Mouse (Mus musculus): ENCODE data around the gene Slc6a18. TPM values are rescaled to one million over a fixed set of nuclear protein-coding genes. Genes with fewer than 3 reads are reported as not detected.

Gene Slc6a18
- polyA plus RNA-seq, 1 experiment from 2014 or later = not detected

GRCm38 (mm10) chr13:73702776-73703175 lies 25.0 kb upstream of the Slc6a18 start:
- H3K9ac ChIP-seq = no peak overlapping the region
- no peak overlapping the region for H3K4me2 ChIP-seq
- ATAC-seq (ENCODE audit: insufficient read depth, low FRiP score, low read depth) = peak; percentile 6; the same call in 1 of the 2 replicates
- no peaks in the 10 kb centered on the region for H3K9me3 ChIP-seq
- H3K27me3 ChIP-seq (replicated peaks) = no peaks in the 10 kb centered on the region
- no peaks in the 10 kb centered on the region for H3K36me3 ChIP-seq
- WGBS = 73% methylated on average over 4 of the region's 4 CpGs
- no peaks in the 10 kb centered on the region for H3K4me1 ChIP-seq
- no peak overlapping the region for H3K27ac ChIP-seq
- H3K4me3 ChIP-seq (replicated peaks) = no peak overlapping the region

GRCm38 (mm10) chr13:73701161-73701883 lies 23.5 kb upstream of the Slc6a18 start:
- Histone ChIP-seq H3K9ac (no peak overlapping the region), H3K4me3 (replicated peaks) (no peak overlapping the region), H3K27me3 (replicated peaks) (no peaks in the 10 kb centered on the region), H3K9me3 (no peaks in the 10 kb centered on the region), H3K4me1 (no peaks in the 10 kb centered on the region), H3K4me2 (no peak overlapping the region), H3K27ac (no peak overlapping the region), H3K36me3 (no peaks in the 10 kb centered on the region)
- no peak for ATAC-seq (ENCODE audit: insufficient read depth, low FRiP score, low read depth)
- 69% methylated on average over 9 of the region's 9 CpGs for WGBS

GRCm38 (mm10) chr13:73700554-73700953 lies 22.7 kb upstream of the Slc6a18 start:
- no peak overlapping the region for H3K9ac ChIP-seq
- H3K4me2 ChIP-seq = no peak overlapping the region
- H3K4me3 ChIP-seq (replicated peaks) = no peak overlapping the region
- no peaks in the 10 kb centered on the region for H3K36me3 ChIP-seq
- 80% methylated on average over 12 of the region's 12 CpGs for WGBS
- H3K4me1 ChIP-seq = no peaks in the 10 kb centered on the region
- no peak overlapping the region for H3K27ac ChIP-seq
- ATAC-seq (ENCODE audit: insufficient read depth, low FRiP score, low read depth) = no peak
- H3K27me3 ChIP-seq (replicated peaks) = no peaks in the 10 kb centered on the region
- H3K9me3 ChIP-seq = no peaks in the 10 kb centered on the region

- no peak overlapping the region for H3K27ac ChIP-seq
- H3K9me3 ChIP-seq = no peaks in the 10 kb centered on the region
- 85% methylated on average over 6 of the region's 6 CpGs for WGBS
- no peak overlapping the region for H3K9ac ChIP-seq
- H3K4me1 ChIP-seq = no peaks in the 10 kb centered on the region
- H3K4me3 ChIP-seq (replicated peaks) = no peak overlapping the region
- H3K27me3 ChIP-seq (replicated peaks) = no peaks in the 10 kb centered on the region
- no peak overlapping the region for H3K4me2 ChIP-seq
- no peak for ATAC-seq (ENCODE audit: insufficient read depth, low FRiP score, low read depth)
- no peaks in the 10 kb centered on the region for H3K36me3 ChIP-seq
Observed at GRCm38 (mm10) chr13:73699714-73700113, 21.9 kb upstream of the Slc6a18 start.

- Histone ChIP-seq H3K4me3 (replicated peaks) (no peak overlapping the region), H3K27me3 (replicated peaks) (no peaks in the 10 kb centered on the region), H3K27ac (no peak overlapping the region), H3K36me3 (no peaks in the 10 kb centered on the region), H3K9ac (no peak overlapping the region), H3K4me2 (no peak overlapping the region), H3K4me1 (no peaks in the 10 kb centered on the region), H3K9me3 (no peaks in the 10 kb centered on the region)
- WGBS = 49% methylated on average over 3 of the region's 3 CpGs
- ATAC-seq (ENCODE audit: insufficient read depth, low FRiP score, low read depth) = no peak
Observed at GRCm38 (mm10) chr13:73696529-73696928, 18.7 kb upstream of the Slc6a18 start.

- no peaks in the 10 kb centered on the region for H3K4me1 ChIP-seq
- no peak overlapping the region for H3K4me2 ChIP-seq
- H3K36me3 ChIP-seq = no peaks in the 10 kb centered on the region
- H3K9ac ChIP-seq = no peak overlapping the region
- H3K9me3 ChIP-seq = no peaks in the 10 kb centered on the region
- WGBS = 77% methylated on average over 1 of the region's 1 CpGs
- H3K27ac ChIP-seq = no peak overlapping the region
- no peak for ATAC-seq (ENCODE audit: insufficient read depth, low FRiP score, low read depth)
- H3K4me3 ChIP-seq (replicated peaks) = no peak overlapping the region
- no peaks in the 10 kb centered on the region for H3K27me3 ChIP-seq (replicated peaks)
Observed at GRCm38 (mm10) chr13:73694972-73695371, 17.1 kb upstream of the Slc6a18 start.

GRCm38 (mm10) chr13:73693333-73693732 lies 15.5 kb upstream of the Slc6a18 start:
- Histone ChIP-seq H3K4me1 (no peaks in the 10 kb centered on the region), H3K4me2 (no peak overlapping the region), H3K4me3 (replicated peaks) (no peak overlapping the region), H3K27me3 (replicated peaks) (no peaks in the 10 kb centered on the region), H3K36me3 (no peaks in the 10 kb centered on the region), H3K27ac (no peak overlapping the region), H3K9ac (no peak overlapping the region), H3K9me3 (no peaks in the 10 kb centered on the region)
- ATAC-seq (ENCODE audit: insufficient read depth, low FRiP score, low read depth) = no peak
- 63% methylated on average over 2 of the region's 2 CpGs for WGBS

- H3K4me1 ChIP-seq = no peaks in the 10 kb centered on the region
- H3K9me3 ChIP-seq = no peaks in the 10 kb centered on the region
- H3K4me3 ChIP-seq (replicated peaks) = no peak overlapping the region
- no peak overlapping the region for H3K27ac ChIP-seq
- 29% methylated on average over 10 of the region's 10 CpGs for WGBS
- peak; percentile 87 for ATAC-seq (ENCODE audit: insufficient read depth, low FRiP score, low read depth)
- H3K4me2 ChIP-seq = no peak overlapping the region
- no peak overlapping the region for H3K9ac ChIP-seq
- no peaks in the 10 kb centered on the region for H3K27me3 ChIP-seq (replicated peaks)
- no peaks in the 10 kb centered on the region for H3K36me3 ChIP-seq
Observed at GRCm38 (mm10) chr13:73692249-73692868, 14.5 kb upstream of the Slc6a18 start.

GRCm38 (mm10) chr13:73688934-73689333 lies 11.1 kb upstream of the Slc6a18 start:
- Histone ChIP-seq H3K27ac (no peak overlapping the region), H3K27me3 (replicated peaks) (no peaks in the 10 kb centered on the region)

GRCm38 (mm10) chr13:73687601-73688000 lies 9.8 kb upstream of the Slc6a18 start:
- Histone ChIP-seq H3K4me1 (no peaks in the 10 kb centered on the region), H3K27me3 (replicated peaks) (no peaks in the 10 kb centered on the region), H3K36me3 (no peaks in the 10 kb centered on the region), H3K27ac (no peak overlapping the region), H3K9ac (no peak overlapping the region), H3K4me3 (replicated peaks) (no peak overlapping the region), H3K9me3 (no peaks in the 10 kb centered on the region), H3K4me2 (no peak overlapping the region)
- no peak for ATAC-seq (ENCODE audit: insufficient read depth, low FRiP score, low read depth)
- 57% methylated on average over 3 of the region's 3 CpGs for WGBS

More at GRCm38 (mm10) chr13:73688934-73689333, 11.1 kb upstream of the Slc6a18 start:
- 72% methylated on average over 4 of the region's 4 CpGs for WGBS
- Histone ChIP-seq H3K4me2 (no peak overlapping the region), H3K4me3 (replicated peaks) (no peak overlapping the region), H3K9ac (no peak overlapping the region), H3K9me3 (no peaks in the 10 kb centered on the region), H3K4me1 (no peaks in the 10 kb centered on the region), H3K36me3 (no peaks in the 10 kb centered on the region)
- no peak for ATAC-seq (ENCODE audit: insufficient read depth, low FRiP score, low read depth)

GRCm38 (mm10) chr13:73685502-73685901 lies 7.7 kb upstream of the Slc6a18 start:
- H3K9me3 ChIP-seq = no peaks in the 10 kb centered on the region
- no peaks in the 10 kb centered on the region for H3K4me1 ChIP-seq
- WGBS = 73% methylated on average over 6 of the region's 6 CpGs
- no peak overlapping the region for H3K4me3 ChIP-seq (replicated peaks)
- H3K27ac ChIP-seq = no peak overlapping the region
- H3K4me2 ChIP-seq = no peak overlapping the region
- H3K27me3 ChIP-seq (replicated peaks) = no peaks in the 10 kb centered on the region
- ATAC-seq (ENCODE audit: insufficient read depth, low FRiP score, low read depth) = no peak
- no peaks in the 10 kb centered on the region for H3K36me3 ChIP-seq
- no peak overlapping the region for H3K9ac ChIP-seq

- 64% methylated on average over 1 of the region's 1 CpGs for WGBS
- H3K9ac ChIP-seq = no peak overlapping the region
- no peaks in the 10 kb centered on the region for H3K9me3 ChIP-seq
- H3K4me3 ChIP-seq (replicated peaks) = no peak overlapping the region
- H3K27me3 ChIP-seq (replicated peaks) = no peaks in the 10 kb centered on the region
- no peaks in the 10 kb centered on the region for H3K36me3 ChIP-seq
- no peak overlapping the region for H3K4me2 ChIP-seq
- no peak for ATAC-seq (ENCODE audit: insufficient read depth, low FRiP score, low read depth)
- H3K27ac ChIP-seq = no peak overlapping the region
- H3K4me1 ChIP-seq = no peaks in the 10 kb centered on the region
Observed at GRCm38 (mm10) chr13:73684412-73684811, 6.6 kb upstream of the Slc6a18 start.

Measured in stomach, embryonic 15.5 days (tissue).